Mouse (Mus musculus): Measurements from ENCODE around the gene Slc30a1.

Slc30a1 gene

DNA sequence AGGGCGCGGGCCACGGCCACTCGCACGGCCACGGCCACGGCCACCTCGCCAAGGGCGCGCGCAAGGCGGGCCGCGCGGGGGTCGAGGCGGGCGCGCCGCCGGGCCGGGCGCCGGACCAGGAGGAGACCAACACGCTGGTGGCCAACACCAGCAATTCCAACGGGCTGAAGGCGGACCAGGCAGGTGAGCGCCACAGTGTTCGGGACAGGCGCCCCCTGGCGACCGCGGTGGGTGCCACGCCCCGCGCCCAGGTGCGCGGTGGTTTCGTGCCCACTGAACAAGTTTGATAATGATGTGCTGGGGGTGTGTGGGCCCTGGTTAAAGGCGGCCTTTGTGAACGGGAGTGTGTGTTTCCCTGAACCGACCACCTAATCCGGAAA lies 854 bp downstream of the Slc30a1 start:
- TF ChIP-seq POU5F1 (IDR thresholded peaks at IDR 0.05; ENCODE audit: borderline replicate concordance, low read length) (no peak), NANOG (IDR thresholded peaks at IDR 0.05; ENCODE audit: borderline replicate concordance, low read length) (no peak), CTCF (conservative IDR thresholded peaks at IDR 0.05; ENCODE audit: low read length) (no peak)
- peaks cover 68% of the 10 kb centered on the region for H3K4me1 ChIP-seq (replicated peaks; ENCODE audit: low read depth, low read length)
- H3K27me3 ChIP-seq (ENCODE audit: insufficient read depth, low read length), result 0 out of 2 replicates have a peak, but pooled peaks cover 4% of the 10 kb centered on the region
- peaks cover 40% of the 10 kb centered on the region for H3K36me3 ChIP-seq (ENCODE audit: insufficient read depth, low read length)
- peak overlapping the region; percentile 92 for H3K4me3 ChIP-seq (replicated peaks; ENCODE audit: low read length)
- H3K9me3 ChIP-seq (ENCODE audit: low read length), result no peaks in the 10 kb centered on the region; the same call in 1 of the 2 replicates

- Histone ChIP-seq H3K4me1 (replicated peaks; ENCODE audit: low read depth, low read length) (peaks cover 66% of the 10 kb centered on the region), H3K36me3 (ENCODE audit: insufficient read depth, low read length) (peaks cover 50% of the 10 kb centered on the region), H3K27me3 (ENCODE audit: insufficient read depth, low read length) (0 out of 2 replicates have a peak, but pooled peaks cover 4% of the 10 kb centered on the region), H3K9me3 (ENCODE audit: low read length) (no peaks in the 10 kb centered on the region; the same call in 1 of the 2 replicates), H3K4me3 (replicated peaks; ENCODE audit: low read length) (peak overlapping the region; percentile 92)
- TF ChIP-seq POU5F1 (IDR thresholded peaks at IDR 0.05; ENCODE audit: borderline replicate concordance, low read length), result no peak
- no peak for TF ChIP-seq NANOG (IDR thresholded peaks at IDR 0.05; ENCODE audit: borderline replicate concordance, low read length)
- no peak for TF ChIP-seq CTCF (conservative IDR thresholded peaks at IDR 0.05; ENCODE audit: low read length)
Measured at GRCm38 (mm10) chr1:191908906-191909305, 2.3 kb downstream of the Slc30a1 start.

DNA sequence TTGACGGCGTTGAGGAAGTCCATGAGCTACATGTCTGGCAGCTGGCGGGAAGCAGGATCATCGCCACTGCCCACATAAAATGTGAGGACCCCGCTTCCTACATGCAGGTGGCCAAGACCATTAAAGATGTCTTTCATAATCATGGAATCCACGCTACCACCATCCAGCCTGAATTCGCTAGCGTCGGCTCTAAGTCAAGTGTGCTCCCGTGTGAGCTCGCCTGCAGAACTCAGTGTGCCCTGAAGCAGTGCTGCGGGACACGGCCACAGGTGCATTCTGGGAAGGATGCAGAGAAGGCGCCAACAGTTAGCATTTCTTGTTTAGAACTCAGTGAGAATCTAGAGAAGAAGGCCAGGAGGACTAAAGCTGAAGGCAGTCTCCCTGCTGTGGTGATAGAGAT lies 2.7 kb downstream of the Slc30a1 start:
- peaks cover 52% of the 10 kb centered on the region for H3K36me3 ChIP-seq (ENCODE audit: insufficient read depth, low read length)
- H3K4me1 ChIP-seq (replicated peaks; ENCODE audit: low read depth, low read length), result peaks cover 62% of the 10 kb centered on the region
- H3K9me3 ChIP-seq (ENCODE audit: low read length), result no peaks in the 10 kb centered on the region; the same call in 1 of the 2 replicates
- H3K4me3 ChIP-seq (replicated peaks; ENCODE audit: low read length), result peak overlapping the region; percentile 92
- TF ChIP-seq NANOG (IDR thresholded peaks at IDR 0.05; ENCODE audit: borderline replicate concordance, low read length), result no peak
- no peak for TF ChIP-seq POU5F1 (IDR thresholded peaks at IDR 0.05; ENCODE audit: borderline replicate concordance, low read length)
- no peak for TF ChIP-seq CTCF (conservative IDR thresholded peaks at IDR 0.05; ENCODE audit: low read length)
- 0 out of 2 replicates have a peak, but pooled peaks cover 4% of the 10 kb centered on the region for H3K27me3 ChIP-seq (ENCODE audit: insufficient read depth, low read length)

GRCm38 (mm10) chr1:191910646-191911045 lies 4.1 kb downstream of the Slc30a1 start:
- Histone ChIP-seq H3K9me3 (ENCODE audit: low read length) (no peaks in the 10 kb centered on the region; the same call in 1 of the 2 replicates), H3K4me1 (replicated peaks; ENCODE audit: low read depth, low read length) (peaks cover 50% of the 10 kb centered on the region), H3K4me3 (replicated peaks; ENCODE audit: low read length) (no peak overlapping the region), H3K27me3 (ENCODE audit: insufficient read depth, low read length) (no peaks in the 10 kb centered on the region), H3K36me3 (ENCODE audit: insufficient read depth, low read length) (peaks cover 56% of the 10 kb centered on the region)
- no peak for TF ChIP-seq POU5F1 (IDR thresholded peaks at IDR 0.05; ENCODE audit: borderline replicate concordance, low read length)
- no peak for TF ChIP-seq CTCF (conservative IDR thresholded peaks at IDR 0.05; ENCODE audit: low read length)
- TF ChIP-seq NANOG (IDR thresholded peaks at IDR 0.05; ENCODE audit: borderline replicate concordance, low read length), result no peak

GRCm38 (mm10) chr1:191911067-191911668 lies 4.6 kb downstream of the Slc30a1 start:
- no peak for TF ChIP-seq NANOG (IDR thresholded peaks at IDR 0.05; ENCODE audit: borderline replicate concordance, low read length)
- TF ChIP-seq CTCF (conservative IDR thresholded peaks at IDR 0.05; ENCODE audit: low read length), result no peak
- TF ChIP-seq POU5F1 (IDR thresholded peaks at IDR 0.05; ENCODE audit: borderline replicate concordance, low read length), result no peak
- Histone ChIP-seq H3K27me3 (ENCODE audit: insufficient read depth, low read length) (no peaks in the 10 kb centered on the region), H3K4me3 (replicated peaks; ENCODE audit: low read length) (no peak overlapping the region), H3K9me3 (ENCODE audit: low read length) (no peaks in the 10 kb centered on the region; the same call in 1 of the 2 replicates), H3K4me1 (replicated peaks; ENCODE audit: low read depth, low read length) (peaks cover 51% of the 10 kb centered on the region), H3K36me3 (ENCODE audit: insufficient read depth, low read length) (peaks cover 56% of the 10 kb centered on the region)

GRCm38 (mm10) chr1:191914647-191915046 lies 8.1 kb downstream of the Slc30a1 start:
- H3K4me1 ChIP-seq (replicated peaks; ENCODE audit: low read depth, low read length), result peaks cover 52% of the 10 kb centered on the region
- no peaks in the 10 kb centered on the region for H3K9me3 ChIP-seq (ENCODE audit: low read length)
- no peak for TF ChIP-seq POU5F1 (IDR thresholded peaks at IDR 0.05; ENCODE audit: borderline replicate concordance, low read length)
- no peak for TF ChIP-seq CTCF (conservative IDR thresholded peaks at IDR 0.05; ENCODE audit: low read length)
- TF ChIP-seq NANOG (IDR thresholded peaks at IDR 0.05; ENCODE audit: borderline replicate concordance, low read length), result no peak
- H3K4me3 ChIP-seq (replicated peaks; ENCODE audit: low read length), result no peak overlapping the region
- H3K36me3 ChIP-seq (ENCODE audit: insufficient read depth, low read length), result peaks cover 38% of the 10 kb centered on the region
- H3K27me3 ChIP-seq (ENCODE audit: insufficient read depth, low read length), result no peaks in the 10 kb centered on the region

- H3K4me1 ChIP-seq (replicated peaks; ENCODE audit: low read depth, low read length), result peaks cover 43% of the 10 kb centered on the region
- no peak overlapping the region for H3K4me3 ChIP-seq (replicated peaks; ENCODE audit: low read length)
- peaks cover 29% of the 10 kb centered on the region for H3K36me3 ChIP-seq (ENCODE audit: insufficient read depth, low read length)
- no peaks in the 10 kb centered on the region for H3K27me3 ChIP-seq (ENCODE audit: insufficient read depth, low read length)
- H3K9me3 ChIP-seq (ENCODE audit: low read length), result no peaks in the 10 kb centered on the region
- TF ChIP-seq CTCF (conservative IDR thresholded peaks at IDR 0.05; ENCODE audit: low read length), result no peak
- TF ChIP-seq POU5F1 (IDR thresholded peaks at IDR 0.05; ENCODE audit: borderline replicate concordance, low read length), result no peak
- no peak for TF ChIP-seq NANOG (IDR thresholded peaks at IDR 0.05; ENCODE audit: borderline replicate concordance, low read length)
Measured at GRCm38 (mm10) chr1:191915586-191915985, 9.0 kb downstream of the Slc30a1 start.

DNA sequence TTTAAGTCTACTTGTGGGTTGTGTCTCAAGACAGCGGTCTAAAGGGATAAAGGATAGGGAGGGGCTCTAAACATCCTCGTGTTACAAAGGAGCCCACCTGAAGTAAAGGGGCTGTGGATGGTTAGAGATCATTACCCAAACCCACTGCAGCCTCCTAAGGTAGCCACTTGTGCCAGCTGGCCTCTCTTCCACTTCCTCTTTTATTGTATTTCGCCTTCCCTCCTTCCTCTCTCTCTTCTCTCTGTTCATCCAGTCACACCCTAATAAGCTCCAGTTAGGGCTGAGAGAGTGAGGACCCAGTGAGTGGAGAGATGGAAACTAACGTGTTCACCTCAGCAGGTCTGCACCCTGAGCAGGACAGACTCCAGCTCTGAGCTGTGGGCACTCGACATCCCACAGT lies 10.3 kb downstream of the Slc30a1 start:
- H3K4me1 ChIP-seq (replicated peaks; ENCODE audit: low read depth, low read length), result peaks cover 32% of the 10 kb centered on the region
- no peak for TF ChIP-seq NANOG (IDR thresholded peaks at IDR 0.05; ENCODE audit: borderline replicate concordance, low read length)
- TF ChIP-seq CTCF (conservative IDR thresholded peaks at IDR 0.05; ENCODE audit: low read length), result no peak
- no peak for TF ChIP-seq POU5F1 (IDR thresholded peaks at IDR 0.05; ENCODE audit: borderline replicate concordance, low read length)
- peaks cover 21% of the 10 kb centered on the region for H3K36me3 ChIP-seq (ENCODE audit: insufficient read depth, low read length)
- H3K4me3 ChIP-seq (replicated peaks; ENCODE audit: low read length), result no peak overlapping the region
- peaks cover 6% of the 10 kb centered on the region; the same call in 1 of the 2 replicates for H3K9me3 ChIP-seq (ENCODE audit: low read length)
- no peaks in the 10 kb centered on the region for H3K27me3 ChIP-seq (ENCODE audit: insufficient read depth, low read length)

All from E14TG2a.4 (cell line).